Mouse (Mus musculus) MEL (cell line): ENCODE measurements around the gene Tmem50b. TPM values are rescaled to one million over a fixed set of nuclear protein-coding genes. Genes with fewer than 3 reads are reported as not detected.
"Not testable (repeated sequence)": the region's sequence is repeated elsewhere in the genome, so short reads cannot be mapped to it uniquely, and the experiment has no call there.

Experiments
- DNase-seq: peaks from one replicate; pipeline ENCODE4 v3.0.0; 2011; ENCODE audit warnings: low read depth, low spot score
- H3K27ac ChIP-seq: 2 replicates; pipeline ENCODE4 v1.5.1; 2012; ENCODE audit warnings: low read depth, mild to moderate bottlenecking, control low read depth, low read length, moderate library complexity; ENCODE audit not compliant: control insufficient read depth
- H3K27me3 ChIP-seq, 2 experiments: fragments of 150-350 bp in 1 of 2; sonication (generic) in 1 of 2; 2 replicates each; pipeline ENCODE4 v1.6.1; 2012; ENCODE audit warnings: low read length in 2 of 2, mild to moderate bottlenecking in 2 of 2, improper control_type of control experiment in 1 of 2, moderate library complexity in 1 of 2; ENCODE audit not compliant: insufficient read depth in 2 of 2, control insufficient read depth in 1 of 2
- H3K36me3 ChIP-seq, 2 experiments: 2 replicates each; pipeline ENCODE4 v1.6.1; 2012 to 2014; ENCODE audit warnings: low read length in 2 of 2, improper control_type of control experiment in 1 of 2, inconsistent platforms in 1 of 2, mild to moderate bottlenecking in 1 of 2; ENCODE audit not compliant: insufficient read depth in 2 of 2, control insufficient read depth in 1 of 2
- H3K4me1 ChIP-seq, 2 experiments: fragments of 150-350 bp in 1 of 2; sonication (generic) in 1 of 2; 2 replicates each; pipeline ENCODE4 v1.6.1; 2012; ENCODE audit warnings: low read length in 2 of 2, improper control_type of control experiment in 1 of 2, mild to moderate bottlenecking in 1 of 2; ENCODE audit not compliant: insufficient read depth in 2 of 2, control insufficient read depth in 1 of 2
- H3K4me3 ChIP-seq, 2 experiments: fragments of 150-350 bp in 1 of 2; sonication (generic) in 1 of 2; 2 replicates each; pipeline ENCODE4 v1.5.1; 2012; ENCODE audit warnings: low read depth in 2 of 2, low read length in 2 of 2, mild to moderate bottlenecking in 2 of 2, moderate library complexity in 2 of 2, control low read depth in 1 of 2, improper control_type of control experiment in 1 of 2; ENCODE audit not compliant: control insufficient read depth in 1 of 2, insufficient read depth in 1 of 2
- H3K79me2 ChIP-seq: 2 replicates; pipeline ENCODE4 v1.6.1; 2012; ENCODE audit warnings: mild to moderate bottlenecking, low read length, moderate library complexity; ENCODE audit not compliant: control insufficient read depth, poor library complexity, insufficient read depth
- H3K9ac ChIP-seq: 2 replicates; pipeline ENCODE4 v1.6.1; 2012; ENCODE audit warnings: low read depth, mild to moderate bottlenecking, control low read depth, low read length, moderate library complexity; ENCODE audit not compliant: control insufficient read depth, poor library complexity, severe bottlenecking
- H3K9me3 ChIP-seq: fragments of 150-350 bp; sonication (generic); replicated peaks from 2 replicates; pipeline ENCODE4 v1.6.1; 2012; ENCODE audit warnings: mild to moderate bottlenecking, low read length, improper control_type of control experiment, moderate library complexity; ENCODE audit not compliant: insufficient read depth
- BHLHE40 ChIP-seq: IDR thresholded peaks from 2 replicates; pipeline ENCODE4 v1.6.1; 2012; ENCODE audit warnings: low read depth, mild to moderate bottlenecking, inconsistent platforms, low read length, improper control_type of control experiment, borderline replicate concordance
- CHD1 ChIP-seq: IDR thresholded peaks from 2 replicates; pipeline ENCODE4 v1.6.1; 2012; ENCODE audit warnings: low read depth, mild to moderate bottlenecking, inconsistent platforms, low read length, improper control_type of control experiment
- CTCF ChIP-seq, 3 experiments: IDR thresholded peaks in 2 of 3; conservative IDR thresholded peaks in 1 of 3; 2 replicates each; pipeline ENCODE4 v1.5.1; 2011 to 2012; ENCODE audit warnings: low read length in 3 of 3, low read depth in 2 of 3, mild to moderate bottlenecking in 2 of 3, improper control_type of control experiment in 1 of 3, inconsistent platforms in 1 of 3, mixed read lengths in 1 of 3, moderate library complexity in 1 of 3; ENCODE audit not compliant: control insufficient read depth in 1 of 3, insufficient read depth in 1 of 3, poor library complexity in 1 of 3, severe bottlenecking in 1 of 3
- E2F4 ChIP-seq: IDR thresholded peaks from 2 replicates; pipeline ENCODE4 v1.6.1; 2011; ENCODE audit warnings: low read depth, low read length, improper control_type of control experiment, borderline replicate concordance
- EP300 ChIP-seq, 2 experiments: IDR thresholded peaks; 2 replicates each; pipeline ENCODE4 v1.6.1; 2011; ENCODE audit warnings: improper control_type of control experiment in 2 of 2, low read length in 2 of 2, low read depth in 1 of 2, mild to moderate bottlenecking in 1 of 2
- ETS1 ChIP-seq: IDR thresholded peaks from 2 replicates; pipeline ENCODE4 v1.6.1; 2012; ENCODE audit warnings: low read depth, mild to moderate bottlenecking, inconsistent platforms, low read length, improper control_type of control experiment, moderate library complexity
- HCFC1 ChIP-seq: IDR thresholded peaks from 2 replicates; pipeline ENCODE4 v1.6.1; 2012; ENCODE audit warnings: low read depth, mild to moderate bottlenecking, inconsistent platforms, low read length, improper control_type of control experiment, moderate library complexity
- MXI1 ChIP-seq: IDR thresholded peaks from 2 replicates; pipeline ENCODE4 v1.6.1; 2011; ENCODE audit warnings: mild to moderate bottlenecking, low read depth, low read length, improper control_type of control experiment
- POLR2AphosphoS2 ChIP-seq: IDR thresholded peaks from 2 replicates; pipeline ENCODE4 v1.6.1; 2011; ENCODE audit warnings: low read length, improper control_type of control experiment
- POLR2AphosphoS5 ChIP-seq: IDR thresholded peaks from 2 replicates; pipeline ENCODE4 v1.6.1; 2012; ENCODE audit warnings: low read depth, borderline replicate concordance, mild to moderate bottlenecking, inconsistent platforms, low read length, moderate library complexity, mixed read lengths
- RAD21 ChIP-seq: IDR thresholded peaks from 2 replicates; pipeline ENCODE4 v1.6.1; 2011; ENCODE audit warnings: mild to moderate bottlenecking, low read depth, low read length, improper control_type of control experiment
- RCOR1 ChIP-seq: IDR thresholded peaks from 2 replicates; pipeline ENCODE4 v1.6.1; 2012; ENCODE audit warnings: low read depth, mild to moderate bottlenecking, inconsistent platforms, low read length, improper control_type of control experiment
- SMC3 ChIP-seq: IDR thresholded peaks from 2 replicates; pipeline ENCODE4 v1.6.1; 2011; ENCODE audit warnings: low read depth, low read length, improper control_type of control experiment
- TAL1 ChIP-seq: IDR thresholded peaks from 2 replicates; pipeline ENCODE4 v1.6.1; 2012; ENCODE audit warnings: mild to moderate bottlenecking, inconsistent platforms, low read length, moderate library complexity, mixed read lengths
- TBP ChIP-seq: IDR thresholded peaks from 2 replicates; pipeline ENCODE4 v1.8.0; 2011; ENCODE audit warnings: low read depth, low read length, improper control_type of control experiment
- TCF12 ChIP-seq: IDR thresholded peaks from 2 replicates; pipeline ENCODE4 v1.6.1; 2014; ENCODE audit warnings: low read depth, mild to moderate bottlenecking, inconsistent platforms, low read length, improper control_type of control experiment, moderate library complexity
- ZKSCAN1 ChIP-seq: IDR thresholded peaks from 2 replicates; pipeline ENCODE4 v1.6.1; 2012; ENCODE audit warnings: low read depth, mild to moderate bottlenecking, inconsistent platforms, low read length, improper control_type of control experiment, moderate library complexity
- ZNF384 ChIP-seq: IDR thresholded peaks from 2 replicates; pipeline ENCODE4 v1.6.1; 2012; ENCODE audit warnings: low read depth, mild to moderate bottlenecking, inconsistent platforms, low read length, improper control_type of control experiment
- polyA plus RNA-seq, 2 experiments: library from polyadenylated mRNA; stranded (reverse) in 1 of 2; unstranded in 1 of 2; fragments of >175 nt in 1 of 2; fragments of >200 nt in 1 of 2; gene quantifications; 2 replicates each; pipeline versions ENCODE4 v1.2.1 to v1.2.4; 2012; ENCODE audit warnings: low replicate concordance in 2 of 2, low read depth in 1 of 2; ENCODE audit not compliant: insufficient read length in 2 of 2, insufficient read depth in 1 of 2, missing spikeins in 1 of 2
- total RNA-seq: library from RNA; depleted of rRNA; stranded (reverse); fragments of 300-350 nt; gene quantifications from 2 replicates; pipeline ENCODE4 v1.2.3, GENCODE M21; 2012

The Tmem50b gene
- total and polyA plus RNA-seq, 3 experiments = 2.9 to 9.5 TPM; not detected in 1

GRCm38 (mm10) chr16:91531856-91532255 is 65.7 kb downstream of the Tmem50b start:
- no peak overlapping the region for H3K27ac ChIP-seq
- TF ChIP-seq BHLHE40 (no peak), ZKSCAN1 (no peak), MXI1 (no peak), TCF12 (no peak), EP300 (IDR thresholded peaks at IDR 0.05; ENCODE audit: low read depth in 1 of 2, low read length in 2 of 2) (no peak), HCFC1 (no peak), POLR2AphosphoS2 (no peak), CTCF (IDR thresholded peaks at IDR 0.05 in 2 of 3, conservative IDR thresholded peaks at IDR 0.05 in 1 of 3; ENCODE audit: control insufficient read depth in 1 of 3, insufficient read depth in 1 of 3, low read depth in 2 of 3, low read length in 3 of 3, poor library complexity in 1 of 3, severe bottlenecking in 1 of 3) (no peak), ETS1 (no peak), ZNF384 (no peak), E2F4 (no peak), RAD21 (no peak), RCOR1 (no peak), CHD1 (no peak), TAL1 (no peak), SMC3 (no peak), TBP (no peak), POLR2AphosphoS5 (no peak)
- no peaks in the 10 kb centered on the region for H3K79me2 ChIP-seq
- no peaks in the 10 kb centered on the region for H3K27me3 ChIP-seq
- H3K4me3 ChIP-seq = no peak overlapping the region
- peaks cover 0 to 23% of the 10 kb centered on the region in 2 experiments; a peak in 2 of 4 replicates for H3K36me3 ChIP-seq
- H3K4me1 ChIP-seq = peaks cover 11 to 40% of the 10 kb centered on the region in 2 experiments
- no peak overlapping the region for H3K9ac ChIP-seq
- DNase-seq = no peak
- no peaks in the 10 kb centered on the region for H3K9me3 ChIP-seq

- not testable (repeated sequence) for DNase-seq, H3K79me2 ChIP-seq, H3K9ac ChIP-seq, H3K9me3 ChIP-seq, H3K27ac ChIP-seq, H3K4me3 ChIP-seq, H3K27me3 ChIP-seq
- peaks cover 5 to 33% of the 10 kb centered on the region in 2 experiments for H3K4me1 ChIP-seq
- peaks cover 0 to 18% of the 10 kb centered on the region in 2 experiments; a peak in 2 of 4 replicates for H3K36me3 ChIP-seq
Observed at GRCm38 (mm10) chr16:91530830-91531229, 66.8 kb downstream of the Tmem50b start.
